In genomic region chr2:14295334-14295733, GRCm38 (mm10) we compare ENCODE assay signal across 9 mouse cellular contexts.
DNase-seq lines count a peak whose midpoint lies in the region; ATAC-seq and TF ChIP-seq lines count a peak whose summit lies in the region.
"Had no signal": no experiment of that assay in that cellular context is flagged by ENCODE, and none has a peak within 500 bp of the region (broad histone marks: within the 10 kb centered on the region; RNA-seq: fewer than 3 reads in every experiment).

No protein-coding gene starts in this region.

- peak; percentile 100 for TF ChIP-seq CTCF in kidney, postnatal 0 days (IDR thresholded peaks at IDR 0.05; ENCODE audit: low read depth)
- TF ChIP-seq CTCF in testis, adult 2 months (IDR thresholded peaks at IDR 0.05; ENCODE audit: control insufficient read depth, insufficient read depth, insufficient replicate concordance, low read depth, low read length): peak; percentile 57; the same call in 1 of the 2 replicates

- no peak overlapping the region for H3K27ac ChIP-seq in kidney, postnatal 0 days
- H3K27ac ChIP-seq in liver, embryonic 13.5 days: no peak overlapping the region
- H3K27ac ChIP-seq in neural tube, embryonic 12.5 days: no peak overlapping the region
- H3K27ac ChIP-seq in testis, adult 2 months (ENCODE audit: control insufficient read depth, insufficient read depth, low read depth, low read length): no peak overlapping the region
- H3K27ac ChIP-seq: embryonic facial prominence, embryonic 12.5 days had no signal

- DNase-seq in 416B (ENCODE audit: low read depth): peak; percentile 93
- DNase-seq in adrenal gland, adult 2 months: peak; percentile 88
- peak; percentile 66 for DNase-seq in embryo, embryonic 11.5 days (ENCODE audit: low read depth, low spot score)
- peak; percentile 85 to 97 for DNase-seq in heart, adult 18-20 months
- DNase-seq in kidney, postnatal 0 days (ENCODE audit: low spot score): peak; percentile 94
- DNase-seq in liver, embryonic 13.5 days: peak; percentile 40

- no peaks in the 10 kb centered on the region for H3K27me3 ChIP-seq in kidney, postnatal 0 days (ENCODE audit: insufficient read depth, low read length)
- no peaks in the 10 kb centered on the region for H3K27me3 ChIP-seq in liver, embryonic 13.5 days
- no peaks in the 10 kb centered on the region for H3K27me3 ChIP-seq in neural tube, embryonic 12.5 days (replicated peaks)
- no peaks in the 10 kb centered on the region for H3K27me3 ChIP-seq in testis, adult 2 months (ENCODE audit: control insufficient read depth, insufficient read depth, low read length)
- H3K27me3 ChIP-seq: embryonic facial prominence, embryonic 12.5 days had no signal

- no peak overlapping the region for H3K4me2 ChIP-seq in kidney, postnatal 0 days (ENCODE audit: low read length)
- no peak overlapping the region for H3K4me2 ChIP-seq in liver, embryonic 13.5 days
- no peak overlapping the region for H3K4me2 ChIP-seq in neural tube, embryonic 12.5 days (replicated peaks)
- H3K4me2 ChIP-seq: embryonic facial prominence, embryonic 12.5 days had no signal

- no peaks in the 10 kb centered on the region for H3K9me3 ChIP-seq in kidney, postnatal 0 days (replicated peaks; ENCODE audit: low read length)
- H3K9me3 ChIP-seq in liver, embryonic 13.5 days (replicated peaks): no peaks in the 10 kb centered on the region
- no peaks in the 10 kb centered on the region for H3K9me3 ChIP-seq in neural tube, embryonic 12.5 days
- H3K9me3 ChIP-seq: embryonic facial prominence, embryonic 12.5 days had no signal

- H3K4me3 ChIP-seq in kidney, postnatal 0 days (replicated peaks; ENCODE audit: low read depth, low read length): no peak overlapping the region
- no peak overlapping the region for H3K4me3 ChIP-seq in liver, embryonic 13.5 days (replicated peaks)
- no peak overlapping the region for H3K4me3 ChIP-seq in neural tube, embryonic 12.5 days
- H3K4me3 ChIP-seq in testis, adult 2 months (ENCODE audit: control insufficient read depth, low read depth, low read length): no peak overlapping the region
- H3K4me3 ChIP-seq: embryonic facial prominence, embryonic 12.5 days had no signal

- no peaks in the 10 kb centered on the region for H3K4me1 ChIP-seq in kidney, postnatal 0 days (replicated peaks; ENCODE audit: insufficient read depth, low read length)
- no peaks in the 10 kb centered on the region for H3K4me1 ChIP-seq in liver, embryonic 13.5 days (replicated peaks)
- no peaks in the 10 kb centered on the region for H3K4me1 ChIP-seq in neural tube, embryonic 12.5 days
- no peaks in the 10 kb centered on the region for H3K4me1 ChIP-seq in testis, adult 2 months (ENCODE audit: control insufficient read depth, insufficient read depth, low read length)
- H3K4me1 ChIP-seq: embryonic facial prominence, embryonic 12.5 days had no signal

- TF ChIP-seq POLR2A in testis, adult 2 months (IDR thresholded peaks at IDR 0.05; ENCODE audit: control insufficient read depth, low read depth, low read length): no peak

- H3K9ac ChIP-seq in kidney, postnatal 0 days (ENCODE audit: low read depth, low read length): no peak overlapping the region
- no peak overlapping the region for H3K9ac ChIP-seq in liver, embryonic 13.5 days
- no peak overlapping the region for H3K9ac ChIP-seq in neural tube, embryonic 12.5 days
- H3K9ac ChIP-seq: embryonic facial prominence, embryonic 12.5 days had no signal

- peak; percentile 69 for ATAC-seq in kidney, postnatal 0 days (replicated peaks; ENCODE audit: low FRiP score, low read depth)
- 0 out of 2 replicates have a peak, but pooled peaks have one; percentile 20 for ATAC-seq in liver, embryonic 13.5 days (ENCODE audit: low read depth)
- peak; percentile 78 for ATAC-seq in neural tube, embryonic 12.5 days (ENCODE audit: low FRiP score, low read depth)

- WGBS in kidney, postnatal 0 days: 29% methylated on average over 5 of the region's 5 CpGs
- WGBS in liver, embryonic 13.5 days (ENCODE audit: insufficient replicate concordance): 21% methylated on average over 5 of the region's 5 CpGs
- WGBS in neural tube, embryonic 12.5 days: 47% methylated on average over 5 of the region's 5 CpGs

- no peaks in the 10 kb centered on the region for H3K36me3 ChIP-seq in kidney, postnatal 0 days (ENCODE audit: insufficient read depth, low read length)
- H3K36me3 ChIP-seq in liver, embryonic 13.5 days: no peaks in the 10 kb centered on the region
- H3K36me3 ChIP-seq in neural tube, embryonic 12.5 days: no peaks in the 10 kb centered on the region
- no peaks in the 10 kb centered on the region for H3K36me3 ChIP-seq in testis, adult 2 months (ENCODE audit: control insufficient read depth, insufficient read depth, low read length)
- H3K36me3 ChIP-seq: embryonic facial prominence, embryonic 12.5 days had no signal

Comparison
In these comparisons a context has a peak if more than half of its experiments do, and no peak if none do; other contexts are left out.
1. DNase-seq: peak in every context shown above with its lines; median percentile 94 in kidney, postnatal 0 days; 93 in 416B; 91 in heart, adult 18-20 months; 88 in adrenal gland, adult 2 months; 66 in embryo, embryonic 11.5 days; 40 in liver, embryonic 13.5 days.
2. ATAC-seq: peak in every context shown above with its lines; median percentile 78 in neural tube, embryonic 12.5 days; 69 in kidney, postnatal 0 days; 20 in liver, embryonic 13.5 days.